Mouse (Mus musculus) limb, embryonic 12.5 days (tissue): ENCODE results near the gene Wdr91. TPM values are rescaled to one million over a fixed set of nuclear protein-coding genes. Genes with fewer than 3 reads are reported as not detected.

Experiments
- ATAC-seq: fragments of 200-750 bp; cut with Nextera tagmentation; 2 replicates; pipeline ENCODE4 v1.8.0; 2017; ENCODE audit warnings: low read depth, moderate TSS enrichment; ENCODE audit not compliant: insufficient number of reproducible peaks, insufficient read depth, low FRiP score, low TSS enrichment
- H3K27ac ChIP-seq: fragments of 300-500 bp; sonication (generic); 2 replicates; pipeline ENCODE4 v1.5.1; 2016; ENCODE audit warnings: mild to moderate bottlenecking, moderate library complexity
- H3K27me3 ChIP-seq: fragments of 300-500 bp; sonication (generic); 2 replicates; pipeline ENCODE4 v1.6.1; 2016; ENCODE audit warnings: mild to moderate bottlenecking, moderate library complexity
- H3K36me3 ChIP-seq: fragments of 300-500 bp; sonication (generic); 2 replicates; pipeline ENCODE4 v1.6.1; 2016; ENCODE audit warnings: mild to moderate bottlenecking, moderate library complexity
- H3K4me1 ChIP-seq: fragments of 300-500 bp; sonication (generic); replicated peaks from 2 replicates; pipeline ENCODE4 v1.6.1; 2016
- H3K4me2 ChIP-seq: fragments of 300-500 bp; sonication (generic); 2 replicates; pipeline ENCODE4 v1.6.1; 2016; ENCODE audit warnings: mild to moderate bottlenecking, moderate library complexity
- H3K4me3 ChIP-seq: fragments of 300-500 bp; sonication (generic); replicated peaks from 2 replicates; pipeline ENCODE4 v1.5.1; 2016; ENCODE audit warnings: mild to moderate bottlenecking
- H3K9ac ChIP-seq: fragments of 300-500 bp; sonication (generic); replicated peaks from 2 replicates; pipeline ENCODE4 v1.6.1; 2016; ENCODE audit warnings: mild to moderate bottlenecking, moderate library complexity
- H3K9me3 ChIP-seq: fragments of 300-500 bp; sonication (generic); 2 replicates; pipeline ENCODE4 v1.6.1; 2016; ENCODE audit warnings: mild to moderate bottlenecking, moderate library complexity
- WGBS: fragments of 180-500 bp; shearing (Covaris S2); methylation state at CpG from one replicate; pipeline ENCODE4 v1.1.7; 2016; 5-methylcytosine and 5-hydroxymethylcytosine counted together
- polyA plus RNA-seq: library from polyadenylated mRNA; unstranded; fragments of >200 nt; fragmentation: Nextera tagmentation; extraction: Ambion mirVana; gene quantifications from 2 replicates; pipeline ENCODE4 v1.2.1, GENCODE M21; 2016

Wdr91 gene
- polyA plus RNA-seq, 1 experiment from 2014 or later = 13.9 TPM

- no peaks in the 10 kb centered on the region for H3K4me1 ChIP-seq
- no peaks in the 10 kb centered on the region for H3K36me3 ChIP-seq
- WGBS = 96% methylated on average over 5 of the region's 5 CpGs
Observed at GRCm38 (mm10) chr6:34832352-34832751, 78.3 kb downstream of the Wdr91 start.

More at GRCm38 (mm10) chr6:34832352-34832751, 78.3 kb downstream of the Wdr91 start:
- Histone ChIP-seq H3K4me3 (no peak overlapping the region), H3K27me3 (no peaks in the 10 kb centered on the region), H3K9me3 (no peaks in the 10 kb centered on the region), H3K4me2 (no peak overlapping the region), H3K9ac (no peak overlapping the region), H3K27ac (no peak overlapping the region)
- no peak for ATAC-seq

Other genes starting within 250 kb of the Wdr91 start
- gene Agbl3, start 130.4 kb downstream of the Wdr91 start, polyA plus RNA-seq = 8.2 and 8.3 TPM in 2 replicates
- gene Tmem140, start 47.7 kb downstream of the Wdr91 start, polyA plus RNA-seq = 2.0 and 2.4 TPM in 2 replicates
- 18.1 and 19.3 TPM in 2 replicates for gene Cyren, start 32.8 kb downstream of the Wdr91 start, polyA plus RNA-seq
- gene Stra8, start 9.3 kb upstream of the Wdr91 start, polyA plus RNA-seq = not detected in 2 replicates
- gene Slc23a4, start 77.5 kb upstream of the Wdr91 start, polyA plus RNA-seq = 0.37 and 0.56 TPM in 2 replicates
- gene Cnot4, start 222.8 kb upstream of the Wdr91 start, polyA plus RNA-seq = 26.6 and 29.1 TPM in 2 replicates